In genomic region chr11:106159216-106159920, GRCm38 (mm10) we compare ENCODE assay signal across 8 mouse cellular contexts. TPM values are rescaled to one million over a fixed set of nuclear protein-coding genes. Genes with fewer than 3 reads are reported as not detected.
DNase-seq lines count a peak whose midpoint lies in the region; ATAC-seq and TF ChIP-seq lines count a peak whose summit lies in the region.

No protein-coding gene starts in this region.

- no peaks in the 10 kb centered on the region for H3K79me2 ChIP-seq in myocyte (ENCODE audit: control insufficient read depth, insufficient read depth)

- peaks cover 25% of the 10 kb centered on the region for H3K36me3 ChIP-seq in forebrain, embryonic 16.5 days (ENCODE audit: control insufficient read depth, insufficient read depth)
- H3K36me3 ChIP-seq in intestine, embryonic 16.5 days (ENCODE audit: control insufficient read depth, insufficient read depth, low read length) = 0 out of 2 replicates have a peak, but pooled peaks cover 3% of the 10 kb centered on the region
- H3K36me3 ChIP-seq in liver, embryonic 13.5 days = peaks cover 27% of the 10 kb centered on the region
- no peaks in the 10 kb centered on the region for H3K36me3 ChIP-seq in myocyte (ENCODE audit: control insufficient read depth, insufficient read depth)

- H3K4me3 ChIP-seq in forebrain, embryonic 16.5 days (replicated peaks; ENCODE audit: low read length) = peak overlapping the region; percentile 79
- peak overlapping the region; percentile 72 for H3K4me3 ChIP-seq in intestine, embryonic 16.5 days (ENCODE audit: low read length)
- peak overlapping the region; percentile 74 for H3K4me3 ChIP-seq in liver, embryonic 13.5 days (replicated peaks)
- peak overlapping the region; percentile 51 for H3K4me3 ChIP-seq in myocyte

- H3K27ac ChIP-seq in forebrain, embryonic 16.5 days (ENCODE audit: low read length) = peak overlapping the region; percentile 95
- peak overlapping the region; percentile 89; the same call in 1 of the 2 replicates for H3K27ac ChIP-seq in intestine, embryonic 16.5 days (ENCODE audit: low read length)
- H3K27ac ChIP-seq in liver, embryonic 13.5 days = peak overlapping the region; percentile 80

- DNase-seq in layer of hippocampus, adult 11-12 months (ENCODE audit: low spot score) = peak; percentile 56
- no peak for DNase-seq in layer of hippocampus, adult 9-10 months (ENCODE audit: low spot score)
- DNase-seq in cerebellum, adult 11 months = peak; percentile 61
- no peak for DNase-seq in liver, embryonic 13.5 days
- peak; percentile 94 for DNase-seq in thymus, postnatal 10 days (ENCODE audit: low spot score in 2 of 2)

- H3K4me1 ChIP-seq in forebrain, embryonic 16.5 days (replicated peaks; ENCODE audit: control insufficient read depth, insufficient read depth, low read length) = peaks cover 29% of the 10 kb centered on the region
- peaks cover 25% of the 10 kb centered on the region for H3K4me1 ChIP-seq in intestine, embryonic 16.5 days (ENCODE audit: control insufficient read depth, insufficient read depth, low read length)
- peaks cover 53% of the 10 kb centered on the region for H3K4me1 ChIP-seq in liver, embryonic 13.5 days (replicated peaks)

- no peaks in the 10 kb centered on the region for H3K27me3 ChIP-seq in forebrain, embryonic 16.5 days (replicated peaks; ENCODE audit: control insufficient read depth, insufficient read depth, low read length)
- H3K27me3 ChIP-seq in intestine, embryonic 16.5 days (replicated peaks; ENCODE audit: control insufficient read depth, insufficient read depth, low read length) = no peaks in the 10 kb centered on the region
- peaks cover 32% of the 10 kb centered on the region for H3K27me3 ChIP-seq in liver, embryonic 13.5 days
- no peaks in the 10 kb centered on the region for H3K27me3 ChIP-seq in myocyte (ENCODE audit: control insufficient read depth, insufficient read depth, insufficient read length)

- peak; percentile 35 for ATAC-seq in forebrain, embryonic 16.5 days
- peak; percentile 54 for ATAC-seq in intestine, embryonic 16.5 days
- peak; percentile 32 for ATAC-seq in liver, embryonic 13.5 days (ENCODE audit: low read depth)

- peak overlapping the region; percentile 83 for H3K4me2 ChIP-seq in forebrain, embryonic 16.5 days (ENCODE audit: low read length)
- peak overlapping the region; percentile 94 for H3K4me2 ChIP-seq in intestine, embryonic 16.5 days (ENCODE audit: low read depth, low read length)
- peak overlapping the region; percentile 96 for H3K4me2 ChIP-seq in liver, embryonic 13.5 days
- H3K4me2 ChIP-seq in myocyte (ENCODE audit: low read depth) = peak overlapping the region; percentile 63

- no peaks in the 10 kb centered on the region for H3K9me3 ChIP-seq in forebrain, embryonic 16.5 days (ENCODE audit: control insufficient read depth, low read length)
- H3K9me3 ChIP-seq in intestine, embryonic 16.5 days (ENCODE audit: control insufficient read depth, low read length) = no peaks in the 10 kb centered on the region
- no peaks in the 10 kb centered on the region for H3K9me3 ChIP-seq in liver, embryonic 13.5 days (replicated peaks)

- H3ac ChIP-seq in myocyte (ENCODE audit: control insufficient read depth, insufficient read length) = peak overlapping the region; percentile 67

- peak overlapping the region; percentile 97 for H3K9ac ChIP-seq in forebrain, embryonic 16.5 days (replicated peaks; ENCODE audit: low read depth, low read length)
- peak overlapping the region; percentile 85 for H3K9ac ChIP-seq in intestine, embryonic 16.5 days (ENCODE audit: low read depth, low read length)
- H3K9ac ChIP-seq in liver, embryonic 13.5 days = peak overlapping the region; percentile 79

- peak; percentile 12 for TF ChIP-seq POLR2A in myocyte (IDR thresholded peaks at IDR 0.05; ENCODE audit: insufficient read length, low read depth)

- 1% methylated on average over 25 of the region's 25 CpGs for WGBS in forebrain, embryonic 16.5 days
- WGBS in intestine, embryonic 16.5 days = under 1% methylated on average over 20 of the region's 25 CpGs
- WGBS in liver, embryonic 13.5 days (ENCODE audit: insufficient replicate concordance) = 1% methylated on average over 25 of the region's 25 CpGs

TF ChIP-seq in myocyte, 11 proteins besides CTCF, POLR2A, EP300 and RAD21:
- TF ChIP-seq CEBPB (IDR thresholded peaks at IDR 0.05; ENCODE audit: insufficient read depth, poor library complexity, severe bottlenecking) (no peak), USF1 (IDR thresholded peaks at IDR 0.05; ENCODE audit: low read depth) (no peak), MYOG (IDR thresholded peaks at IDR 0.05; ENCODE audit: control insufficient read depth in 1 of 3, insufficient read depth in 1 of 3, insufficient read length in 2 of 3, low read depth in 2 of 3) (no peak), REST (IDR thresholded peaks at IDR 0.05; ENCODE audit: insufficient read depth, insufficient read length) (no peak), POLR2AphosphoS2 (IDR thresholded peaks at IDR 0.05; ENCODE audit: insufficient read length, low read depth) (peak; percentile 63), TCF3 (IDR thresholded peaks at IDR 0.05; ENCODE audit: insufficient read length, low read depth) (no peak)

RNA-seq across cellular contexts. Expression of gene Gm10840, which starts 1.3 kb away (rescaled TPM):
- 1.1 and 1.2 TPM in 2 replicates for polyA plus RNA-seq in forebrain, embryonic 16.5 days (2015; fragmentation: Nextera tagmentation; extraction: Ambion mirVana)
- polyA plus RNA-seq in intestine, embryonic 16.5 days (2015; fragmentation: Nextera tagmentation; extraction: Ambion mirVana) = not detected in 2 replicates
- not detected in 2 replicates for polyA plus RNA-seq in liver, embryonic 13.5 days (2015; fragmentation: Nextera tagmentation; extraction: Ambion mirVana)
- not detected for polyA plus RNA-seq in myocyte (2012; fragmentation: generic; extraction: Trizol)

RNA-seq across cellular contexts. Expression of gene Limd2, which starts 1.3 kb away (rescaled TPM):
- 205 and 209 TPM in 2 replicates for polyA plus RNA-seq in forebrain, embryonic 16.5 days (2015; fragmentation: Nextera tagmentation; extraction: Ambion mirVana)
- 80.1 and 84.3 TPM in 2 replicates for polyA plus RNA-seq in intestine, embryonic 16.5 days (2015; fragmentation: Nextera tagmentation; extraction: Ambion mirVana)
- 82.2 and 87.8 TPM in 2 replicates for polyA plus RNA-seq in liver, embryonic 13.5 days (2015; fragmentation: Nextera tagmentation; extraction: Ambion mirVana)
- polyA plus RNA-seq in myocyte (2012; fragmentation: generic; extraction: Trizol) = 36.4 TPM

RNA-seq across cellular contexts. Expression of gene Strada, which starts 42.6 kb away (rescaled TPM):
- polyA plus RNA-seq in forebrain, embryonic 16.5 days (2015; fragmentation: Nextera tagmentation; extraction: Ambion mirVana) = 28.8 and 30.9 TPM in 2 replicates
- 13.0 and 13.5 TPM in 2 replicates for polyA plus RNA-seq in intestine, embryonic 16.5 days (2015; fragmentation: Nextera tagmentation; extraction: Ambion mirVana)
- polyA plus RNA-seq in liver, embryonic 13.5 days (2015; fragmentation: Nextera tagmentation; extraction: Ambion mirVana) = 9.4 and 10.5 TPM in 2 replicates
- 25.9 TPM for polyA plus RNA-seq in myocyte (2012; fragmentation: generic; extraction: Trizol)

RNA-seq across cellular contexts. Expression of gene Ccdc47, which starts 56.8 kb away (rescaled TPM):
- polyA plus RNA-seq in forebrain, embryonic 16.5 days (2015; fragmentation: Nextera tagmentation; extraction: Ambion mirVana) = 110 TPM in 2 replicates
- polyA plus RNA-seq in intestine, embryonic 16.5 days (2015; fragmentation: Nextera tagmentation; extraction: Ambion mirVana) = 94.0 and 97.3 TPM in 2 replicates
- 41.5 and 50.9 TPM in 2 replicates for polyA plus RNA-seq in liver, embryonic 13.5 days (2015; fragmentation: Nextera tagmentation; extraction: Ambion mirVana)
- polyA plus RNA-seq in myocyte (2012; fragmentation: generic; extraction: Trizol) = 31.6 TPM

RNA-seq across cellular contexts. Expression of gene Ddx42, which starts 57.4 kb away (rescaled TPM):
- 112 and 115 TPM in 2 replicates for polyA plus RNA-seq in forebrain, embryonic 16.5 days (2015; fragmentation: Nextera tagmentation; extraction: Ambion mirVana)
- 54.5 and 57.5 TPM in 2 replicates for polyA plus RNA-seq in intestine, embryonic 16.5 days (2015; fragmentation: Nextera tagmentation; extraction: Ambion mirVana)
- polyA plus RNA-seq in liver, embryonic 13.5 days (2015; fragmentation: Nextera tagmentation; extraction: Ambion mirVana) = 26.8 and 31.6 TPM in 2 replicates
- 22.0 TPM for polyA plus RNA-seq in myocyte (2012; fragmentation: generic; extraction: Trizol)

Comparison
In these comparisons a context has a peak if more than half of its experiments do, and no peak if none do; other contexts are left out.
1. DNase-seq: peak in layer of hippocampus, adult 11-12 months (single experiment), cerebellum, adult 11 months (single experiment) and thymus, postnatal 10 days (2 of 2); none in layer of hippocampus, adult 9-10 months (single experiment) and liver, embryonic 13.5 days (single experiment).
2. Peak in every context shown above with its lines, with median percentiles within 50 percentile points of each other: ATAC-seq, H3K27ac ChIP-seq, H3K4me2 ChIP-seq, H3K4me3 ChIP-seq and H3K9ac ChIP-seq.